Mouse (Mus musculus) lung, adult 2 months (tissue): ENCODE results near the gene Babam1. TPM values are rescaled to one million over a fixed set of nuclear protein-coding genes. Genes with fewer than 3 reads are reported as not detected.

ENCODE experiments used
- DNase-seq: peaks from one replicate; pipeline ENCODE4 v3.0.0; 2022
- H3K4me1 ChIP-seq: fragments of 200-500 bp; 2 replicates; pipeline ENCODE4 v1.6.1; 2011; ENCODE audit warnings: low read length; ENCODE audit not compliant: control insufficient read depth, insufficient read depth
- H3K4me3 ChIP-seq: fragments of 200-500 bp; replicated peaks from 2 replicates; pipeline ENCODE3; 2011; ENCODE audit warnings: low read depth, mild to moderate bottlenecking, control low read depth, low read length; ENCODE audit errors: extremely low read depth
- CTCF ChIP-seq: fragments of 200-500 bp; IDR thresholded peaks from 2 replicates; pipeline ENCODE4 v1.5.1; 2011; ENCODE audit warnings: mild to moderate bottlenecking, low read length, control low read depth; ENCODE audit not compliant: insufficient read depth
- POLR2A ChIP-seq: fragments of 200-500 bp; IDR thresholded peaks from 2 replicates; pipeline ENCODE4 v1.6.1; 2011; ENCODE audit warnings: low read depth, mild to moderate bottlenecking, control low read depth, low read length, borderline replicate concordance; ENCODE audit errors: extremely low read depth
- WGBS: fragments of 180-500 bp; shearing (Covaris S2); methylation state at CpG from one replicate; pipeline ENCODE4 v1.1.7; 2018; 5-methylcytosine and 5-hydroxymethylcytosine counted together
- polyA plus RNA-seq: library from polyadenylated mRNA; depleted of rRNA; stranded (reverse); fragments of >200 nt; gene quantifications from 2 replicates; pipeline ENCODE4 v1.2.3, GENCODE M21; 2012; rRNA removed

Babam1 gene
- polyA plus RNA-seq = 120 and 145 TPM in 2 replicates

DNA sequence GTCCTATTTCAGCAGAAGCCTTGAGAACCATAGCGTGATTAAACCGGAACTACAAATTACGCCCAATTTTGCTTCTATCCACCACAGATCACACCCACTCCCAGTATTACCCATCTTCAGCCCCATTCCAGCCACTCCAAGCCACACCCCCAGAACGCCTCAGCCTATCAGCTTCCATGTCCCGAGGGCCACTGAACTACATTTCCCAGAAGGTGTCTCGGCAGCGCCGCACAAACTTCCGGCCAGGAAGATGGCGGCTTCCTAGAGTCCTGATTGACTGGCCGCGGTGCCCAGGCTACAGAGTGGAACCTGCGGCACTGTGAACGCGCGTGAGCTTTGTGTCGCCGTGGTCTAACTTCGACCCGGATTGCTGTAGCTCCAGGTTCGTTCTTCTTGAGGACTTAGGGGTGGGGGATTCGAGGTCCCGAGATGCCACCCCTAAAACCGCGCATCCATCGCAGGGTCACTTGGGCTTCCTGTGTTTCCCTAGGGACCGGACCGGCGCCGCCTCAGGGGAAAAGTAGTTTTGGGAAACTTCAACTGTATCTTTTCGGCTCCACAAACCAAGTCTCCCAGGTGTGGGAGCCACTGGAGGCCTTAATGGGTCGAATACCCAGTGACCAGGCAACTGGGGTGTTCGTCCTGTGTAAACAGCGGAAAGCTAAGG lies at the start of gene Babam1:
TSS of gene Babam1 (plus strand) at position 223 of the 667 bp plus-strand sequence.
- WGBS = under 1% methylated on average over 34 of the region's 34 CpGs
- peak within 1 kb of the TSS; percentile 69 for H3K4me3 ChIP-seq
- TF ChIP-seq POLR2A = peak; percentile 77; the same call in 1 of the 2 replicates
- no peak for TF ChIP-seq CTCF
- DNase-seq = peak; percentile 87
- peaks cover 9% of the 10 kb centered on the region for H3K4me1 ChIP-seq

DNA sequence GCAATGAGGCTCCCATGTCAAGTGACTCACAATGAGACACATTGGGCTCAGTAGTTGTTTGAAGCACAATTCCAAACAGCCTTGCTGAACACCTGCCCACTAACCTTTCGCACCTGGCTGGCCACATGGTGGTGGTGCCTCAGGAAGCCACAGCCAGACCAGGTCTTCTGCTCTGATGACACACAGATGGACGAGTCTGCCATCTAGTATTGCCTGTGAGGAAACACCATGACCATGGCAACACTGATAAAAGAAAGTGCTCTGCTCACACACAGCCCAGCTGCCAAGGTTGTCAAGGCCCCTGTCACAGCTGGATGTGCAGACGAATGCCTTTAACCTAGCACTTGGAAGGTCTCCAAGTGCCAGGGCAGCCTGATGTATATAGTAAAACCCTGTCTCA lies 45.5 kb upstream of the Babam1 start:
- H3K4me1 ChIP-seq = no peaks in the 10 kb centered on the region
- 70% methylated on average over 3 of the region's 3 CpGs for WGBS
- TF ChIP-seq CTCF (no peak), POLR2A (no peak)
- no peak overlapping the region for H3K4me3 ChIP-seq
- no peak for DNase-seq

DNA sequence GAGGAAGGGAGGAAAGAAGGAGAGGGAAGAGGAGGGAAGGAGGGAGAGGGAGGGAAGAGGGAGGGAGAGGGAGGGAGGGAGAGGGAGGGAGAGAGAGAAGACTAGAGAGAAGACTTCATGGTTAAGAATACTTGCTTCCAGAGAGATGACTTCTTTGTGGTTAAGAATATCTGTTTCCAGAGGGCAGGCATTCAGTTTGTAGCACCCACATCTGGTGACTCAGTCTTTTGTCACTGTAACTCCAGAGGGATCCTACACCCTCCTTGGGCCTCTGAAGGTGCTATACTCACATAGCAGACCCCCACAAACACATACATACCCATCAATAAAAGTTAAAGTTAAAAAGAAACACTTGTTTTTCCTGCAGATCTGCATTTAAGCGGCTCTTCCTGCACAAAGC lies 45.1 kb upstream of the Babam1 start:
- TF ChIP-seq POLR2A = no peak
- no peak for TF ChIP-seq CTCF
- DNase-seq = no peak
- Histone ChIP-seq H3K4me1 (no peaks in the 10 kb centered on the region), H3K4me3 (no peak overlapping the region)
- 92% methylated on average over 1 of the region's 1 CpGs for WGBS

DNA sequence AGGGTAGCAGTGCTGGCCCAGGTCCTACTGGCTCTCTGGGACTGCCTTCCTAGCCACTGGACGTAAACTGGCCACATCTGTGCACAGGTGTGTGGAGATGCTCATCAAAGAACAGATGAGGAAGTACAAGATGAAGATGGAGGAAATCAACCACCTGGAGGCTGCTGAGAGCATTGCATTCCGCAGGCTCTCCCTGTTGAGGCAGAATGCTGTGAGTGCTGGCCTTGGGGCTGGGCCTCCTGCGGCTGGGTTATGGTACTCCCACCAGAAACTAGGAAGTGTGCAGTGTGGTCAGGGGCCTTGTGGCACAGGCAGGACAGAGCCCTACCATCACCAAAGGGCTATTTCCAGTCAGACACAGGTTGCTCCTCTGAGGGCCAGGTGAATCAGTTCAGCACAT lies 38.6 kb upstream of the Babam1 start:
- TF ChIP-seq POLR2A (no peak), CTCF (no peak)
- H3K4me3 ChIP-seq = no peak overlapping the region
- WGBS = 78% methylated on average over 3 of the region's 3 CpGs
- DNase-seq = no peak
- H3K4me1 ChIP-seq = no peaks in the 10 kb centered on the region

DNA sequence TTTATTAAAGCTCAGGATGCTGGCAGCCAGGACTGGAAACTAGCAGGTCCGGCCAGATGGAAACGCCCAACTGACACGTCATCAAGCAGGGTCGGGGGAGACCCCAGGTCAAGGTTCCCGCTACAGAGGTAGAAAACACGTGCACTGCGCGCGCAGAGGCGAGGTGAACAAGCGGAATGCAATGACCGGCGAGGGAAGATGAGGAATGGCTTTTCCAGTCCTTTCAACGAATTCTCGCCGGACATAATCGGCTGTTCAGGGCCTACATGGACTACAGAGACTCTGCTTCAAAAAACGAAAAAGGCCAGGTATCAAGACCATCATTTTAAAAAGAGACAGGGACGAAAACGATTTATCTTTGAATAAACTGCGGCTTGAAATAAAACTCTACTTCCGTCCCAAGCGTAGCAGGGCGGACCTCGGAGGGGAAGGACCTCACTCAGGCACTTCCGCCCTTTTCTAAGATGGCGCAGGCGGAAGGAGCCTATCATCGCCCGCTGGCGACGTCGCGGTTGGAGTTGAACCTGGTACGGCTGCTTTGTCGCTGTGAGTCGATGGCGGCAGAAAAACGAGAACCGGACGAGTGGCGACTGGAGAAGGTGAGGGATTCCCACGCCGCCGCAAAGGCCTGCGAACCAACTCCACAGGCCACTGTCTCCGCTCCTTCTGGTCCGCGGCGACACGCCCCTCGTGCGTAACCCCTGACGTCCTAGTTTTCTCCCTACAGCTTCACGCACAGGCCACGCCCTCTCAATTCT lies 29.7 kb upstream of the Babam1 start, which contains the start of gene Use1:
TSS of gene Use1 (plus strand) at position 78 of the 758 bp plus-strand sequence.
- under 1% methylated on average over 56 of the region's 56 CpGs for WGBS
- TF ChIP-seq CTCF = no peak
- peak; percentile 89 for TF ChIP-seq POLR2A
- H3K4me1 ChIP-seq = peaks cover 9% of the 10 kb centered on the region
- peak within 1 kb of the TSS; percentile 84 for H3K4me3 ChIP-seq
- peak; percentile 93 for DNase-seq

DNA sequence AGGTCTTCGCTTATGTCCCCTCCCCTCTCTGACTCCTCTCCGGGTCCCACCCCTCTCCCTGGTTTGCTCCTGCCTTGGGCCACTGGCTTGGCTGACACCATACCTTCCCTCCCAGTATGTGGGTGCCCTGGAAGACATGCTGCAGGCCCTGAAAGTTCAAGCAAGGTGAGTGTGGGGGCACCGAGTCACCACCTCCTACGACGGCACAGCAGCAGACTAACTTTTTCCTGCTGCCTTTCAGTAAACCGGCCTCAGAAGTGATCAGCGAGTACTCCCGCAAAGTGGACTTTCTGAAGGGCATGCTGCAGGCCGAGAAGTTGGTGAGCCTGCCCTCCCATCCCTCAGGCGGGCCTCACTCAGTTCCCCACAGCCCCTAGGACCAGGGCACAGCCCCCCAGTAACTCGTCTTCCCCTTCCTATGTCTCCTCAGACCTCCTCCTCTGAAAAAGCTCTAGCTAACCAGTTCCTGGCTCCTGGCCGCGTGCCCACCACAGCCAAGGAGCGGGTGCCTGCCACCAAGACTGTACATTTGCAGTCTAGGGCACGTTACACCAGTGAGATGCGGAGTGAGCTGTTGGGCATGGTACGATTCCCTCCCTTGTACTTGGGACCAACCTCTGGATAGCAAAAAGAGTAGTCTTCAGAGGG lies 29.0 kb upstream of the Babam1 start:
- WGBS = 24% methylated on average over 17 of the region's 17 CpGs
- no peak for DNase-seq
- Histone ChIP-seq H3K4me3 (peak overlapping the region; percentile 84), H3K4me1 (peaks cover 9% of the 10 kb centered on the region)
- no peak for TF ChIP-seq POLR2A
- no peak for TF ChIP-seq CTCF

DNA sequence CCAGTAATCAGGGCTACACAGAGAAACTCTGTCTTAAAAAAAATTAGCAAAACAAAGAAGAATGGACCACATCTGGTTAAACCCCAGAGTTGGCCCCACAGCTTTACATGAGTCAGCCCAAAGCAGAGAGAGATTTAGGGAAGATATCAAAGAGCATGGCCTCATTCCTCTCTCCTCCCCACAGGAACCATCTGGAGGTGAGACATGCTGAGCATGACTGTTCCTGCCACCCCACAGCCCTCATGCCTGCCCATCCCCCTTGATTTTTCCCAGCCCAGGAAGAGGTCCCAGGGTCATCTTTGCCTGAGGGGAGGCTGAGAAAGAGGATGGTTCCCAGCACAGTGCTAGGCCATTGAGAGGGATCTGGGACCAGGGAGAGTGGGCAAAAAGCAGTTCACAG lies 28.3 kb upstream of the Babam1 start:
- DNase-seq = no peak
- H3K4me1 ChIP-seq = peaks cover 9% of the 10 kb centered on the region
- TF ChIP-seq CTCF (no peak), POLR2A (no peak)
- H3K4me3 ChIP-seq = no peak overlapping the region

DNA sequence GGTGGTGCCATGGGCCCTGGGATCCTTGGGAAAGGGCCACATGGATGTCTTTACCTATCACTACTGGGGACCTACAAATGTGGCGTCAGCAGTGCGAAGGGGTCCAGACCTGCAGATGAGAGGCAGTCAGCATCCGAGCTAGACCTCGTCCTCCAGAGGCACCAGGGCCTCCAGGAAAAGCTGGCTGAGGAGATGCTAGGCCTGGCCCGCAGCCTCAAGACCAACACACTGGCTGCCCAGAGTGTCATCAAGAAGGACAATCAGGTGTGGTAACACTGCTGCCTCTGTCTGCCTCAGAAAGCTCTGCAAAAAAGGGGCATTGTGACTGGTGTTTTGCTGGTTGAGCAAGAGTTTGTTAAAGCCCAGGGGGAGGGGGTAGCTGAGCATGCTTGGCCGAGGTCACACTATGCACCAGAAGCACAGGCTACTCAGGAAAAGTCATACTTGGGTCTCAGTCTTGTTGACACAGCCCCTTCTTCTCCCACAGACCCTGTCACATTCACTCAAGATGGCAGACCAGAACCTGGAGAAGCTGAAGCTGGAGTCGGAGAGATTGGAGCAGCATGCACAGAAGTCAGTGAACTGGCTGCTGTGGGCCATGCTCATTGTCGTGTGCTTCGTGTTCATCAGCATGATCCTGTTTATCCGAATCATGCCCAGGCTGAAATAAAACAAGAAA lies 27.5 kb upstream of the Babam1 start:
- Histone ChIP-seq H3K4me1 (peaks cover 9% of the 10 kb centered on the region), H3K4me3 (no peak overlapping the region)
- TF ChIP-seq POLR2A = no peak
- no peak for DNase-seq
- WGBS = 90% methylated on average over 10 of the region's 10 CpGs

DNA sequence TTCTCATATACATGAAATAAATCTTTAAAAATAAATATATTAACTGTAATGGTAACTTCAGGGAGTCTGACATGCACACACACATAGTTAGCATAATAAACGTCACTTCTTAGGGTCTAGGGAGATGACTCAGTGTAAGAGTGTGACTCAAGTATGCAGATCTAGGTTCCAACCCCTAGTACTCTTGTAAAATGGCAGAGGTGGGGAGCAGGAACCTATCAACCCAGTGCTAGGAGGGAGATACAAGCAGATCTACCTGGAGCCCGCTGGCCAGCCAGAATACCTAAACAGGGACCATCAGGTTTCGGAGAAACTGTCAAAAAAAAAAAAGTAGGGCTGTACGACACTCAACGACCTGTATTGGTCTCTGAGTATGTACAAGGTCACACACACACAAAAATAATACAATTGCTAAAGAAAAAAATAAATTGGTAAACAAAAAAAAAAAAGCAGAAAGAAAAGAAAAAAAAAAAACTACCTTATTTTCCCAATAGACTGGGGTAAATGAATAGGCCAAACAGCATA lies 25.9 kb upstream of the Babam1 start:
- WGBS = 13% methylated on average over 5 of the region's 5 CpGs
- no peak for DNase-seq
- H3K4me3 ChIP-seq = peak overlapping the region; percentile 94

More for the DNA sequence above, 25.9 kb upstream of the Babam1 start:
- TF ChIP-seq POLR2A (no peak), CTCF (no peak)
- H3K4me1 ChIP-seq = peaks cover 16% of the 10 kb centered on the region
